Mouse (Mus musculus) limb, embryonic 10.5 days (tissue): ENCODE data around the gene N6amt1. TPM values are rescaled to one million over a fixed set of nuclear protein-coding genes. Genes with fewer than 3 reads are reported as not detected.

Experiments used
- DNase-seq: peaks from one replicate; pipeline ENCODE4 v3.0.0-alpha.2; 2017; ENCODE audit warnings: low spot score
- H3K27ac ChIP-seq: fragments of 300-500 bp; sonication (generic); 2 replicates; pipeline ENCODE4 v1.5.1; 2016; ENCODE audit warnings: mild to moderate bottlenecking
- H3K27me3 ChIP-seq: fragments of 300-500 bp; sonication (generic); 2 replicates; pipeline ENCODE4 v1.6.1; 2016; ENCODE audit warnings: low read depth, mild to moderate bottlenecking; ENCODE audit not compliant: poor library complexity, severe bottlenecking
- H3K36me3 ChIP-seq: fragments of 300-500 bp; sonication (generic); 2 replicates; pipeline ENCODE4 v1.6.1; 2016; ENCODE audit warnings: mild to moderate bottlenecking, moderate library complexity
- H3K4me1 ChIP-seq: fragments of 300-500 bp; sonication (generic); 2 replicates; pipeline ENCODE4 v1.6.1; 2016
- H3K4me3 ChIP-seq: fragments of 300-500 bp; sonication (generic); 2 replicates; pipeline ENCODE4 v1.5.1; 2016; ENCODE audit warnings: mild to moderate bottlenecking, moderate library complexity
- H3K9me3 ChIP-seq: fragments of 300-500 bp; sonication (generic); replicated peaks from 2 replicates; pipeline ENCODE4 v1.6.1; 2016; ENCODE audit warnings: mild to moderate bottlenecking
- WGBS: fragments of 180-500 bp; shearing (Covaris S2); methylation state at CpG from one replicate; pipeline ENCODE4 v1.1.7; 2016; 5-methylcytosine and 5-hydroxymethylcytosine counted together
- polyA plus RNA-seq: library from polyadenylated mRNA; unstranded; fragments of >200 nt; fragmentation: Nextera tagmentation; extraction: Ambion mirVana; gene quantifications from 2 replicates; pipeline ENCODE4 v1.2.1, GENCODE M21; 2016

Gene N6amt1
- polyA plus RNA-seq, 1 experiment from 2014 or later = 22.9 TPM

GRCm38 (mm10) chr16:87348133-87348532, 5.9 kb upstream of the N6amt1 start:
- no peak for DNase-seq
- Histone ChIP-seq H3K27me3 (no peaks in the 10 kb centered on the region), H3K36me3 (no peaks in the 10 kb centered on the region), H3K27ac (no peak overlapping the region), H3K4me1 (no peaks in the 10 kb centered on the region), H3K4me3 (no peak overlapping the region), H3K9me3 (no peaks in the 10 kb centered on the region)
- 91% methylated on average over 2 of the region's 2 CpGs for WGBS

GRCm38 (mm10) chr16:87351386-87352105, 2.4 kb upstream of the N6amt1 start:
- H3K27ac ChIP-seq = no peak overlapping the region
- no peaks in the 10 kb centered on the region for H3K9me3 ChIP-seq
- H3K4me3 ChIP-seq = no peak overlapping the region
- 75% methylated on average over 5 of the region's 5 CpGs for WGBS
- 0 out of 2 replicates have a peak, but pooled peaks cover 6% of the 10 kb centered on the region for H3K36me3 ChIP-seq
- DNase-seq = no peak
- H3K4me1 ChIP-seq = no peaks in the 10 kb centered on the region
- H3K27me3 ChIP-seq = no peaks in the 10 kb centered on the region

- peak overlapping the region; percentile 98 for H3K27ac ChIP-seq
- WGBS = 94% methylated on average over 1 of the region's 1 CpGs
These were observed 380 bp upstream of the N6amt1 start for GRCm38 (mm10) chr16:87353605-87354004.

DNA sequence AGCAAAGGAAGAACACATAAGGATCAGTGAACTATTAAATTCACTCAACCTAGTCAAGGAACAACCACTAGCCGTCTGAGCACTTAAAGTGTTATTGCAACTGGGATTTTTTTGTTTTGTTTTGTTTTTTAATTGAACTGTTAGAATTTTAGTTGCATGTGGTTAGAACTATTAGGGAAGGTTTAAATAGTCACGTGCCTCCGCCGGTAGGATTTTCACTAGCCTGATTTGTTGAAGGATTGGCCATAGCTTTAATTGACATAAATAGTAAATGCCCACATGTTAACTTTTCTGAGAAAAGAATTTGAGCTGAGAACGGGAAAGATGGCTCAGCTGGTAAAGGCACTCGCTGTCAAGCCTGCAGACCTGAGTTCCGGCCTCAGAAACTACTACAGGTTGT, 763 bp downstream of the N6amt1 start:
- Histone ChIP-seq H3K4me3 (peak overlapping the region; percentile 71), H3K9me3 (no peaks in the 10 kb centered on the region), H3K4me1 (no peaks in the 10 kb centered on the region), H3K27ac (peak overlapping the region; percentile 98), H3K36me3 (peaks cover 27% of the 10 kb centered on the region), H3K27me3 (no peaks in the 10 kb centered on the region)
- WGBS = 87% methylated on average over 7 of the region's 7 CpGs
- DNase-seq = no peak

More at GRCm38 (mm10) chr16:87353605-87354004, 380 bp upstream of the N6amt1 start:
- Histone ChIP-seq H3K9me3 (no peaks in the 10 kb centered on the region), H3K4me3 (peak overlapping the region; percentile 71), H3K4me1 (no peaks in the 10 kb centered on the region), H3K27me3 (no peaks in the 10 kb centered on the region), H3K36me3 (peaks cover 22% of the 10 kb centered on the region)
- DNase-seq = no peak

DNA sequence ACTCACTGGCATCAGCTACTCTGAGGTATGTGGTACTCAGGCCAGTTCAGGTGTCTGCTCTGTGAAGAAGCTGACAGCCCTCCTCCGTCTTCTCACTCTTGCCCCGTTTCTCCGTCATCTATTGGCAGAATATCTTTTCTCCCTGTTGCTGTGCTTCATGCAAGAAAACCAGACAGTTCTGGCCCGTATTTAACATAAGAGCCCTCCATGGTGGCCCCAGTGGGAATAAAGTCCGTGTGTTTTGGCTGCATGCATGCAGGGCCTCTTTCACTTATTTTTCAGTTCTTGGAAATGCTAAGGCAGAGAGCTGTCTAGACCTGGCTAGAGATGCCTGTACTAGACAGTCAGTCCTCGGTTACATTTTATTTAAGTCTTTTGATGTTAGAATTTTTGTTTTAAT, 6.1 kb downstream of the N6amt1 start:
- peaks cover 68% of the 10 kb centered on the region for H3K36me3 ChIP-seq

GRCm38 (mm10) chr16:87364231-87364630, 10.2 kb downstream of the N6amt1 start:
- DNase-seq = no peak
- Histone ChIP-seq H3K36me3 (peaks cover 72% of the 10 kb centered on the region), H3K27ac (no peak overlapping the region), H3K4me3 (no peak overlapping the region), H3K27me3 (no peaks in the 10 kb centered on the region), H3K4me1 (no peaks in the 10 kb centered on the region), H3K9me3 (no peaks in the 10 kb centered on the region)
- 96% methylated on average over 4 of the region's 4 CpGs for WGBS

More for the DNA sequence above, 6.1 kb downstream of the N6amt1 start:
- Histone ChIP-seq H3K4me1 (no peaks in the 10 kb centered on the region), H3K4me3 (no peak overlapping the region), H3K9me3 (no peaks in the 10 kb centered on the region), H3K27ac (no peak overlapping the region), H3K27me3 (no peaks in the 10 kb centered on the region)
- WGBS = 90% methylated on average over 6 of the region's 6 CpGs
- no peak for DNase-seq

- 77% methylated on average over 10 of the region's 10 CpGs for WGBS
- H3K4me1 ChIP-seq = no peaks in the 10 kb centered on the region
- no peaks in the 10 kb centered on the region for H3K27me3 ChIP-seq
- no peak for DNase-seq
- peaks cover 67% of the 10 kb centered on the region for H3K36me3 ChIP-seq
- H3K27ac ChIP-seq = no peak overlapping the region
- no peaks in the 10 kb centered on the region for H3K9me3 ChIP-seq
- H3K4me3 ChIP-seq = no peak overlapping the region
These were observed 12.1 kb downstream of the N6amt1 start for GRCm38 (mm10) chr16:87366035-87366434.

DNA sequence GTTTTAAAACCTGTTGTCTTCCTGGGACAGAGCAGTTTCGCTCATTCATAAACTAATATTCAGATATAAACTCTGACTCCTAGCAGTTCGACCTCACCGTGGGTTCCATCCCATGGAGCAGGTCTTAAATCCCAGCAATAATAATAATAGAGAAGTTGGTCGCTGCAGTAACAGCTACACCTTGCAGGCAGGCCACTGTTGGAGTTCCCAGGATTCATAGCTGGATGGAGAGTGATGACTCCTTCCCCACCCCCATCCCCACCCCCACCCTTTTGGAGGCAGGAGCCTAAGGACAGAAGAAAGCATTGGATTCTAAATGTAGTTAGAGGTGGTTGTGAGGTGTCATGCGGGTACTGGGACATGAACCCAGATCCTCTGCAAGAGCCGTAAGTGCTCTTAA, 12.5 kb downstream of the N6amt1 start:
- peaks cover 67% of the 10 kb centered on the region for H3K36me3 ChIP-seq
- H3K4me3 ChIP-seq = no peak overlapping the region
- H3K27me3 ChIP-seq = no peaks in the 10 kb centered on the region
- H3K4me1 ChIP-seq = no peaks in the 10 kb centered on the region
- H3K9me3 ChIP-seq = no peaks in the 10 kb centered on the region
- WGBS = 95% methylated on average over 6 of the region's 6 CpGs
- H3K27ac ChIP-seq = no peak overlapping the region
- no peak for DNase-seq

DNA sequence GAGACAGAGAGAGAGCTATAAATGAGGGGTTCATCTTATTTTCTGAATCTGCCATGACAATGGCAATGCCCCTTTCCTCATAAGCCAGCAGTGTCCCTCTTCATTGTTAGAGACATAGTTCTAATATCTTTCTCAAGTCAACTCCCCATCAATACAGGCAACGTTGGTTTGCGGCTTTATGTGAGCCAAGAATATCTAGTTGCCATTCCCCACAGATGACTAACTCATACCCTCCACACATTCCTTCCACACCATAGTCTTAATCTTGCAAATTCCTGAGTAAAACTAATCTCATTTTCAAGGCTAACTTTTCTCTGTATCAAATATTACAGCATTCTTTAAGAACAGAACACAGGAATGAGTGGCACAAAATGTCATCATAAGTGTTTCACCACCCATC, 29.0 kb downstream of the N6amt1 start:
- no peak overlapping the region for H3K27ac ChIP-seq
- no peak overlapping the region for H3K4me3 ChIP-seq
- no peaks in the 10 kb centered on the region for H3K27me3 ChIP-seq
- whole genome bisulfite sequencing = 98% methylated on average over 2 of the region's 2 CpGs
- no peaks in the 10 kb centered on the region for H3K4me1 ChIP-seq
- H3K36me3 ChIP-seq = peaks cover 92% of the 10 kb centered on the region
- no peaks in the 10 kb centered on the region for H3K9me3 ChIP-seq
- no peak for DNase-seq

DNA sequence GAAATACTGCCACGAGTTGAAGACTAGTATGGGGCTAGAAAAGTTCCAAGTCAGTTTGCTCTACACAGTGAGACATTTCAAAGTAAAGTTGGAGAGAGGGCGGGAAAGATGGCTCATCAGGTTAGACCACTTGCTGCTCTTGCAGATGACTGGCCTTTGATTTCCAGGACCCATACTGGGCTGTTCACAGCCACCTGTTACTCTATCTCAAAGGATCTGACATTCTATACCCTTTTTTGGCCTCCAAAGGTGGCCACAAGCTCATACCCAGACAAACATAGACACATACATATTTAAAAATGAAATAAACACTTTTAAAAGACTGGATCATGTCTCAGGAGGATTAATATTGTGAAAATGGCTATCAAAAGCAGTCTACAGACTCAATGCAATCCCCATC, 30.4 kb downstream of the N6amt1 start:
- no peaks in the 10 kb centered on the region for H3K9me3 ChIP-seq
- H3K36me3 ChIP-seq = peaks cover 91% of the 10 kb centered on the region
- DNase-seq = no peak
- no peak overlapping the region for H3K27ac ChIP-seq
- H3K4me1 ChIP-seq = no peaks in the 10 kb centered on the region
- no peaks in the 10 kb centered on the region for H3K27me3 ChIP-seq
- no peak overlapping the region for H3K4me3 ChIP-seq
- WGBS = 79% methylated on average over 2 of the region's 2 CpGs

GRCm38 (mm10) chr16:87387444-87387977, 33.5 kb downstream of the N6amt1 start:
- peaks cover 77% of the 10 kb centered on the region for H3K36me3 ChIP-seq

GRCm38 (mm10) chr16:87393813-87394548, 40.0 kb downstream of the N6amt1 start:
- Histone ChIP-seq H3K9me3 (no peaks in the 10 kb centered on the region), H3K4me1 (no peaks in the 10 kb centered on the region), H3K27ac (no peak overlapping the region), H3K27me3 (no peaks in the 10 kb centered on the region), H3K36me3 (peaks cover 82% of the 10 kb centered on the region), H3K4me3 (no peak overlapping the region)
- 56% methylated on average over 16 of the region's 16 CpGs for WGBS
- DNase-seq = peak; percentile 57

More at GRCm38 (mm10) chr16:87387444-87387977, 33.5 kb downstream of the N6amt1 start:
- Histone ChIP-seq H3K9me3 (no peaks in the 10 kb centered on the region), H3K4me3 (no peak overlapping the region), H3K27ac (no peak overlapping the region), H3K27me3 (no peaks in the 10 kb centered on the region), H3K4me1 (no peaks in the 10 kb centered on the region)
- WGBS = 95% methylated on average over 3 of the region's 3 CpGs
- DNase-seq = no peak

GRCm38 (mm10) chr16:87405001-87405400, 51.0 kb downstream of the N6amt1 start:
- H3K27me3 ChIP-seq = no peaks in the 10 kb centered on the region
- no peak overlapping the region for H3K27ac ChIP-seq
- peaks cover 90% of the 10 kb centered on the region for H3K36me3 ChIP-seq
- H3K9me3 ChIP-seq = no peaks in the 10 kb centered on the region
- WGBS = 78% methylated on average over 3 of the region's 3 CpGs
- DNase-seq = no peak
- no peaks in the 10 kb centered on the region for H3K4me1 ChIP-seq
- no peak overlapping the region for H3K4me3 ChIP-seq
